Mouse (Mus musculus) forebrain, postnatal 0 days (tissue): ENCODE data around the gene Smco3. TPM values are rescaled to one million over a fixed set of nuclear protein-coding genes. Genes with fewer than 3 reads are reported as not detected.

Experiments
- ATAC-seq: fragments of 200-750 bp; cut with Nextera tagmentation; 2 replicates; pipeline ENCODE4 v1.8.0; 2017; ENCODE audit warnings: mild to moderate bottlenecking, moderate library complexity
- DNase-seq: peaks from one replicate; pipeline ENCODE4 v3.0.0-alpha.2; 2015
- H3K27ac ChIP-seq: fragments of 300-500 bp; sonication (generic); 2 replicates; pipeline ENCODE4 v1.5.1; 2014; ENCODE audit warnings: low read depth, mild to moderate bottlenecking, antibody characterized with exemption, low read length, moderate library complexity, mixed read lengths
- H3K27me3 ChIP-seq: fragments of 300-500 bp; sonication (generic); 2 replicates; pipeline ENCODE4 v1.6.1; 2014; ENCODE audit warnings: mild to moderate bottlenecking, low read length, mixed read lengths; ENCODE audit not compliant: insufficient read depth
- H3K36me3 ChIP-seq: fragments of 300-500 bp; sonication (generic); 2 replicates; pipeline ENCODE4 v1.6.1; 2014; ENCODE audit warnings: mild to moderate bottlenecking, moderate library complexity; ENCODE audit not compliant: insufficient read depth
- H3K4me1 ChIP-seq: fragments of 300-500 bp; sonication (generic); 2 replicates; pipeline ENCODE4 v1.6.1; 2014; ENCODE audit warnings: antibody characterized with exemption; ENCODE audit not compliant: insufficient read depth
- H3K4me2 ChIP-seq: fragments of 300-500 bp; sonication (generic); 2 replicates; pipeline ENCODE4 v1.6.1; 2014; ENCODE audit warnings: low read depth, mild to moderate bottlenecking, moderate library complexity
- H3K4me3 ChIP-seq: fragments of 300-500 bp; sonication (generic); 2 replicates; pipeline ENCODE4 v1.5.1; 2014; ENCODE audit warnings: low read depth, low read length, mixed read lengths
- H3K9ac ChIP-seq: fragments of 300-500 bp; sonication (generic); 2 replicates; pipeline ENCODE4 v1.6.1; 2014; ENCODE audit warnings: mild to moderate bottlenecking
- H3K9me3 ChIP-seq: fragments of 300-500 bp; sonication (generic); 2 replicates; pipeline ENCODE4 v1.6.1; 2016; ENCODE audit warnings: low read length
- CTCF ChIP-seq: sonication (generic); IDR thresholded peaks from 2 replicates; pipeline ENCODE4 v1.5.1; 2016; ENCODE audit warnings: antibody characterized with exemption, control low read depth, low read depth
- WGBS: fragments of 180-500 bp; shearing (Covaris S2); extraction: QIAGEN DNeasy Blood & Tissue Kit; methylation state at CpG from one replicate; pipeline ENCODE4 v1.1.7; 2014; 5-methylcytosine and 5-hydroxymethylcytosine counted together
- polyA plus RNA-seq: library from polyadenylated mRNA; unstranded; fragments of >200 nt; fragmentation: Nextera tagmentation; extraction: Ambion mirVana; gene quantifications from 2 replicates; pipeline ENCODE4 v1.2.1, GENCODE M21; 2015
- total RNA-seq: library from RNA; depleted of rRNA; stranded (reverse); fragments of >200 nt; gene quantifications from 2 replicates; pipeline ENCODE4 v1.2.3, GENCODE M21; 2014

Smco3 gene
- total and polyA plus RNA-seq, 2 experiments from 2014 or later = 1.5 to 2.7 TPM

- Histone ChIP-seq H3K4me1 (peaks cover 8% of the 10 kb centered on the region), H3K36me3 (peaks cover 10% of the 10 kb centered on the region), H3K4me2 (peak overlapping the region; percentile 55), H3K9ac (peak overlapping the region; percentile 39), H3K4me3 (peak overlapping the region; percentile 100), H3K27ac (peak overlapping the region; percentile 88), H3K27me3 (no peaks in the 10 kb centered on the region; the same call in 1 of the 2 replicates), H3K9me3 (no peaks in the 10 kb centered on the region)
- DNase-seq (no peak), ATAC-seq (no peak)
- no peak for TF ChIP-seq CTCF
- 34% methylated on average over 4 of the region's 4 CpGs for WGBS
Measured at GRCm38 (mm10) chr6:136828681-136829080, 6.6 kb downstream of the Smco3 start.

- H3K27ac ChIP-seq = peak within 1 kb of the TSS; percentile 88
- peak within 1 kb of the TSS; percentile 99 for H3K9ac ChIP-seq
- peak within 1 kb of the TSS; percentile 100 for H3K4me3 ChIP-seq
- H3K36me3 ChIP-seq = peaks cover 12% of the 10 kb centered on the region
- H3K4me1 ChIP-seq = peaks cover 8% of the 10 kb centered on the region
- peak; percentile 100 for ATAC-seq
- under 1% methylated on average over 45 of the region's 45 CpGs for WGBS
- no peaks in the 10 kb centered on the region; the same call in 1 of the 2 replicates for H3K27me3 ChIP-seq
- TF ChIP-seq CTCF = peak; percentile 70
- DNase-seq = peak; percentile 98
- H3K9me3 ChIP-seq = no peaks in the 10 kb centered on the region
- H3K4me2 ChIP-seq = peak within 1 kb of the TSS; percentile 70
Measured at GRCm38 (mm10) chr6:136827881-136828561, 7.2 kb downstream of the Smco3 start, which contains the start of gene Wbp11. Wbp11 (minus strand) TSS chr6:136828233.

GRCm38 (mm10) chr6:136827516-136827880, 7.8 kb downstream of the Smco3 start, which contains the start of gene BC049715:
BC049715 (plus strand) TSS chr6:136827626.
- Histone ChIP-seq H3K27ac (peak within 1 kb of the TSS; percentile 88), H3K27me3 (no peaks in the 10 kb centered on the region; the same call in 1 of the 2 replicates), H3K9me3 (no peaks in the 10 kb centered on the region), H3K4me3 (peak within 1 kb of the TSS; percentile 100), H3K36me3 (peaks cover 17% of the 10 kb centered on the region), H3K4me2 (peak within 1 kb of the TSS; percentile 70), H3K9ac (peak within 1 kb of the TSS; percentile 99), H3K4me1 (peaks cover 8% of the 10 kb centered on the region)
- TF ChIP-seq CTCF = no peak
- peak; percentile 4 for ATAC-seq
- WGBS = under 1% methylated on average over 34 of the region's 34 CpGs
- peak; percentile 30 for DNase-seq

GRCm38 (mm10) chr6:136827116-136827515, 8.1 kb downstream of the Smco3 start:
- Histone ChIP-seq H3K27ac (no peak overlapping the region), H3K4me2 (peak overlapping the region; percentile 70), H3K4me1 (peaks cover 8% of the 10 kb centered on the region), H3K4me3 (peak overlapping the region; percentile 100), H3K36me3 (peaks cover 21% of the 10 kb centered on the region), H3K9me3 (no peaks in the 10 kb centered on the region), H3K27me3 (no peaks in the 10 kb centered on the region; the same call in 1 of the 2 replicates), H3K9ac (peak overlapping the region; percentile 99)
- no peak for TF ChIP-seq CTCF
- ATAC-seq = no peak
- DNase-seq = no peak
- WGBS = 20% methylated on average over 7 of the region's 7 CpGs

GRCm38 (mm10) chr6:136824987-136825386, 10.3 kb downstream of the Smco3 start:
- TF ChIP-seq CTCF = no peak
- Histone ChIP-seq H3K27ac (no peak overlapping the region), H3K9ac (no peak overlapping the region), H3K4me2 (no peak overlapping the region), H3K9me3 (no peaks in the 10 kb centered on the region), H3K36me3 (peaks cover 43% of the 10 kb centered on the region), H3K27me3 (no peaks in the 10 kb centered on the region), H3K4me3 (no peak overlapping the region), H3K4me1 (peaks cover 8% of the 10 kb centered on the region)
- ATAC-seq (no peak), DNase-seq (no peak)
- 92% methylated on average over 8 of the region's 8 CpGs for WGBS

- Histone ChIP-seq H3K9me3 (no peaks in the 10 kb centered on the region), H3K4me1 (no peaks in the 10 kb centered on the region), H3K4me3 (no peak overlapping the region), H3K36me3 (peaks cover 80% of the 10 kb centered on the region), H3K4me2 (no peak overlapping the region), H3K9ac (no peak overlapping the region), H3K27me3 (no peaks in the 10 kb centered on the region), H3K27ac (no peak overlapping the region)
- whole genome bisulfite sequencing = 94% methylated on average over 18 of the region's 18 CpGs
- ATAC-seq (no peak), DNase-seq (no peak)
- TF ChIP-seq CTCF = no peak
Measured at GRCm38 (mm10) chr6:136821086-136821485, 14.2 kb downstream of the Smco3 start.

- Histone ChIP-seq H3K27me3 (no peaks in the 10 kb centered on the region), H3K27ac (no peak overlapping the region), H3K9ac (no peak overlapping the region), H3K4me2 (no peak overlapping the region), H3K4me1 (no peaks in the 10 kb centered on the region), H3K4me3 (no peak overlapping the region), H3K9me3 (no peaks in the 10 kb centered on the region), H3K36me3 (peaks cover 87% of the 10 kb centered on the region)
- TF ChIP-seq CTCF = no peak
- WGBS = 97% methylated on average over 21 of the region's 21 CpGs
- DNase-seq = no peak
- ATAC-seq = no peak
Measured at GRCm38 (mm10) chr6:136820381-136820780, 14.9 kb downstream of the Smco3 start.
